Mouse (Mus musculus) left cerebral cortex, adult 11 months (tissue): ENCODE measurements around the gene Rfc4.

ENCODE experiments used
- DNase-seq: peaks from one replicate; pipeline ENCODE4 v3.0.0; 2022; ENCODE audit warnings: low spot score

Gene Rfc4

GRCm38 (mm10) chr16:23127673-23128375, at the start of gene Rfc4:
Gene Rfc4, minus strand, starts transcription at chr16:23127737.
- peak; percentile 89 for DNase-seq

GRCm38 (mm10) chr16:23175956-23176355, 48.4 kb upstream of the Rfc4 start:
- DNase-seq: no peak

- no peak for DNase-seq
Measured at GRCm38 (mm10) chr16:23174855-23175254, 47.3 kb upstream of the Rfc4 start.

GRCm38 (mm10) chr16:23173904-23174303, 46.4 kb upstream of the Rfc4 start:
- no peak for DNase-seq

GRCm38 (mm10) chr16:23170813-23171212, 43.3 kb upstream of the Rfc4 start:
- no peak for DNase-seq

GRCm38 (mm10) chr16:23167079-23167478, 39.5 kb upstream of the Rfc4 start:
- DNase-seq: no peak

- DNase-seq: no peak
Measured at GRCm38 (mm10) chr16:23166646-23167045, 39.1 kb upstream of the Rfc4 start.

GRCm38 (mm10) chr16:23165441-23165840, 37.9 kb upstream of the Rfc4 start:
- no peak for DNase-seq

GRCm38 (mm10) chr16:23164443-23164842, 36.9 kb upstream of the Rfc4 start:
- no peak for DNase-seq

GRCm38 (mm10) chr16:23162116-23162515, 34.6 kb upstream of the Rfc4 start:
- no peak for DNase-seq

GRCm38 (mm10) chr16:23159749-23160148, 32.2 kb upstream of the Rfc4 start:
- no peak for DNase-seq

- no peak for DNase-seq
Measured at GRCm38 (mm10) chr16:23158957-23159356, 31.4 kb upstream of the Rfc4 start.

GRCm38 (mm10) chr16:23158292-23158691, 30.8 kb upstream of the Rfc4 start:
- DNase-seq: no peak

GRCm38 (mm10) chr16:23157013-23157412, 29.5 kb upstream of the Rfc4 start:
- DNase-seq: no peak

GRCm38 (mm10) chr16:23154261-23154660, 26.7 kb upstream of the Rfc4 start:
- DNase-seq: no peak

- DNase-seq: peak; percentile 34
Measured at GRCm38 (mm10) chr16:23151423-23151822, 23.9 kb upstream of the Rfc4 start.

GRCm38 (mm10) chr16:23149396-23149795, 21.9 kb upstream of the Rfc4 start:
- DNase-seq: no peak

- no peak for DNase-seq
Measured at GRCm38 (mm10) chr16:23148936-23149335, 21.4 kb upstream of the Rfc4 start.

- no peak for DNase-seq
Measured at GRCm38 (mm10) chr16:23146280-23146679, 18.7 kb upstream of the Rfc4 start, which contains the start of gene Adipoq. Gene Adipoq, plus strand, starts transcription at chr16:23146536.

GRCm38 (mm10) chr16:23145211-23145610, 17.7 kb upstream of the Rfc4 start:
- DNase-seq: no peak

- DNase-seq: no peak
Measured at GRCm38 (mm10) chr16:23144326-23144725, 16.8 kb upstream of the Rfc4 start.

- no peak for DNase-seq
Measured at GRCm38 (mm10) chr16:23140911-23141310, 13.4 kb upstream of the Rfc4 start.

GRCm38 (mm10) chr16:23136406-23136970, 9.0 kb upstream of the Rfc4 start:
- no peak for DNase-seq
